Mouse (Mus musculus) midbrain, embryonic 14.5 days (tissue): ENCODE results near the gene Polr2g. TPM values are rescaled to one million over a fixed set of nuclear protein-coding genes. Genes with fewer than 3 reads are reported as not detected.
A peak's percentile ranks its signal among the peaks of the same experiment; 100 is the strongest.

Source experiments
- ATAC-seq: fragments of 200-750 bp; cut with Nextera tagmentation; 2 replicates; pipeline ENCODE4 v1.8.0; 2017; ENCODE audit warnings: moderate number of reproducible peaks, moderate library complexity; ENCODE audit not compliant: low FRiP score, low TSS enrichment
- DNase-seq: peaks from one replicate; pipeline ENCODE4 v3.0.0-alpha.2; 2015
- H3K27ac ChIP-seq: fragments of 300-500 bp; sonication (generic); replicated peaks from 2 replicates; pipeline ENCODE4 v1.5.1; 2014; ENCODE audit warnings: mild to moderate bottlenecking, low read depth, low read length, moderate library complexity
- H3K27me3 ChIP-seq: fragments of 300-500 bp; sonication (generic); 2 replicates; pipeline ENCODE4 v1.6.1; 2014; ENCODE audit warnings: low read length, control low read depth, mixed read lengths; ENCODE audit not compliant: control insufficient read depth, insufficient read depth
- H3K36me3 ChIP-seq: fragments of 300-500 bp; sonication (generic); 2 replicates; pipeline ENCODE4 v1.6.1; 2014; ENCODE audit warnings: low read length, control low read depth; ENCODE audit not compliant: control insufficient read depth, insufficient read depth
- H3K4me1 ChIP-seq: fragments of 300-500 bp; sonication (generic); 2 replicates; pipeline ENCODE4 v1.6.1; 2014; ENCODE audit warnings: mild to moderate bottlenecking, antibody characterized with exemption, low read length, control low read depth; ENCODE audit not compliant: control insufficient read depth, insufficient read depth
- H3K4me2 ChIP-seq: fragments of 300-500 bp; sonication (generic); 2 replicates; pipeline ENCODE4 v1.6.1; 2014; ENCODE audit warnings: mild to moderate bottlenecking, low read length, moderate library complexity
- H3K4me3 ChIP-seq: fragments of 300-500 bp; sonication (generic); replicated peaks from 2 replicates; pipeline ENCODE4 v1.5.1; 2014; ENCODE audit warnings: low read depth, low read length
- H3K9ac ChIP-seq: fragments of 300-500 bp; sonication (generic); replicated peaks from 2 replicates; pipeline ENCODE4 v1.6.1; 2014; ENCODE audit warnings: mild to moderate bottlenecking, low read length, moderate library complexity
- H3K9me3 ChIP-seq: fragments of 300-500 bp; sonication (generic); 2 replicates; pipeline ENCODE4 v1.6.1; 2016; ENCODE audit warnings: low read length, control low read depth, mixed read lengths; ENCODE audit not compliant: control insufficient read depth
- WGBS: fragments of 180-500 bp; shearing (Covaris S2); extraction: QIAGEN DNeasy Blood & Tissue Kit; methylation state at CpG from one replicate; pipeline ENCODE4 v1.1.7; 2014; 5-methylcytosine and 5-hydroxymethylcytosine counted together
- polyA plus RNA-seq: library from polyadenylated mRNA; unstranded; fragments of >200 nt; fragmentation: Nextera tagmentation; extraction: Ambion mirVana; gene quantifications from 2 replicates; pipeline ENCODE4 v1.2.1, GENCODE M21; 2014

The Polr2g gene
- polyA plus RNA-seq, 1 experiment from 2014 or later, result 156 TPM

- DNase-seq, result peak; percentile 99
- ATAC-seq, result peak; percentile 96
- peak within 1 kb of the TSS; percentile 94 for H3K27ac ChIP-seq
- H3K4me1 ChIP-seq, result peaks cover 37% of the 10 kb centered on the region
- under 1% methylated on average over 83 of the region's 83 CpGs for WGBS
- peak within 1 kb of the TSS; percentile 79 for H3K4me2 ChIP-seq
- no peaks in the 10 kb centered on the region for H3K9me3 ChIP-seq
- H3K27me3 ChIP-seq, result no peaks in the 10 kb centered on the region
- peak within 1 kb of the TSS; percentile 98 for H3K4me3 ChIP-seq
- H3K9ac ChIP-seq, result peak within 1 kb of the TSS; percentile 92
- H3K36me3 ChIP-seq, result peaks cover 40% of the 10 kb centered on the region
Measured at GRCm38 (mm10) chr19:8819596-8820423, 21.4 kb upstream of the Polr2g start, which contains the start of gene Hnrnpul2. TSS of gene Hnrnpul2 (plus strand) at chr19:8820010.

- Histone ChIP-seq H3K9me3 (no peaks in the 10 kb centered on the region), H3K4me2 (peak within 1 kb of the TSS; percentile 79), H3K36me3 (peaks cover 38% of the 10 kb centered on the region), H3K9ac (peak within 1 kb of the TSS; percentile 92), H3K27ac (peak within 1 kb of the TSS; percentile 94), H3K27me3 (no peaks in the 10 kb centered on the region), H3K4me1 (peaks cover 37% of the 10 kb centered on the region), H3K4me3 (peak within 1 kb of the TSS; percentile 98)
- ATAC-seq (peak; percentile 94), DNase-seq (peak; percentile 99)
- WGBS, result under 1% methylated on average over 33 of the region's 33 CpGs
Measured at GRCm38 (mm10) chr19:8818801-8819595, 20.6 kb upstream of the Polr2g start, which contains the start of gene Ttc9c. TSS of gene Ttc9c (minus strand) at chr19:8819333.

- no peak for DNase-seq
- no peak for ATAC-seq
- Histone ChIP-seq H3K4me3 (peak overlapping the region; percentile 98), H3K27me3 (no peaks in the 10 kb centered on the region), H3K4me2 (peak overlapping the region; percentile 79), H3K27ac (peak overlapping the region; percentile 94), H3K4me1 (peaks cover 37% of the 10 kb centered on the region), H3K9me3 (no peaks in the 10 kb centered on the region), H3K36me3 (peaks cover 38% of the 10 kb centered on the region), H3K9ac (peak overlapping the region; percentile 92)
- 29% methylated on average over 14 of the region's 14 CpGs for WGBS
Measured at GRCm38 (mm10) chr19:8818301-8818798, 20.0 kb upstream of the Polr2g start.

GRCm38 (mm10) chr19:8817001-8817400 lies 18.6 kb upstream of the Polr2g start:
- DNase-seq, result no peak
- peak overlapping the region; percentile 79 for H3K4me2 ChIP-seq
- ATAC-seq, result no peak
- H3K4me3 ChIP-seq, result 0 out of 2 replicates have a peak overlapping the region, but pooled peaks have one; percentile 10
- H3K9me3 ChIP-seq, result no peaks in the 10 kb centered on the region
- H3K9ac ChIP-seq, result peak overlapping the region; percentile 34; the same call in 1 of the 2 replicates
- peaks cover 44% of the 10 kb centered on the region for H3K36me3 ChIP-seq
- no peak overlapping the region for H3K27ac ChIP-seq
- H3K4me1 ChIP-seq, result peaks cover 29% of the 10 kb centered on the region
- no peaks in the 10 kb centered on the region for H3K27me3 ChIP-seq
- WGBS, result 33% methylated on average over 3 of the region's 3 CpGs

GRCm38 (mm10) chr19:8815812-8816211 lies 17.4 kb upstream of the Polr2g start:
- Histone ChIP-seq H3K9ac (0 out of 2 replicates have a peak overlapping the region, but pooled peaks have one; percentile 4), H3K27me3 (no peaks in the 10 kb centered on the region), H3K36me3 (peaks cover 53% of the 10 kb centered on the region), H3K4me2 (no peak overlapping the region), H3K27ac (no peak overlapping the region), H3K4me3 (no peak overlapping the region), H3K9me3 (no peaks in the 10 kb centered on the region), H3K4me1 (peaks cover 20% of the 10 kb centered on the region)
- DNase-seq (no peak), ATAC-seq (no peak)
- 81% methylated on average over 11 of the region's 11 CpGs for WGBS

GRCm38 (mm10) chr19:8806810-8807209 lies 8.4 kb upstream of the Polr2g start:
- Histone ChIP-seq H3K27me3 (no peaks in the 10 kb centered on the region), H3K4me3 (no peak overlapping the region), H3K27ac (no peak overlapping the region), H3K9ac (no peak overlapping the region), H3K9me3 (no peaks in the 10 kb centered on the region), H3K4me1 (peaks cover 6% of the 10 kb centered on the region; the same call in 1 of the 2 replicates), H3K4me2 (no peak overlapping the region), H3K36me3 (peaks cover 64% of the 10 kb centered on the region)
- DNase-seq (no peak), ATAC-seq (no peak)
- 95% methylated on average over 5 of the region's 5 CpGs for WGBS

- Histone ChIP-seq H3K9ac (no peak overlapping the region), H3K9me3 (no peaks in the 10 kb centered on the region), H3K4me3 (no peak overlapping the region), H3K4me1 (peaks cover 9% of the 10 kb centered on the region; the same call in 1 of the 2 replicates), H3K27me3 (no peaks in the 10 kb centered on the region), H3K27ac (no peak overlapping the region), H3K4me2 (no peak overlapping the region), H3K36me3 (peaks cover 43% of the 10 kb centered on the region)
- WGBS, result 94% methylated on average over 11 of the region's 11 CpGs
- no peak for ATAC-seq
- no peak for DNase-seq
Measured at GRCm38 (mm10) chr19:8803879-8804660, 5.7 kb upstream of the Polr2g start.
